Mouse (Mus musculus): ENCODE results near the gene Rmi1. TPM values are rescaled to one million over a fixed set of nuclear protein-coding genes. Genes with fewer than 3 reads are reported as not detected.
"Not testable (repeated sequence)": the region's sequence is repeated elsewhere in the genome, so short reads cannot be mapped to it uniquely, and the experiment has no call there.

Rmi1 gene
- total RNA-seq, 2 experiments from 2014 or later, result 12.1 to 13.8 TPM

- intact Hi-C loops (cut with DNase I), result no loop called here
- no peak for DNase-seq
These were observed 54.5 kb downstream of the Rmi1 start for GRCm38 (mm10) chr13:58456547-58456946.

- intact Hi-C loops (cut with DNase I); DNase-seq: not testable (repeated sequence)
These were observed 56.8 kb downstream of the Rmi1 start for GRCm38 (mm10) chr13:58458811-58459210.

Small RNA genes within 50 kb of the gene (microRNA-seq; reads per million reads assigned to microRNA genes)
- gene Mir7-1, result 138 reads per million, percentile 53 among the genes with 10 or more reads in this experiment

Other genes starting within 250 kb of the Rmi1 start
- gene Idnk, start 244.6 kb upstream of the Rmi1 start, total RNA-seq (2021), result 10 to 100 TPM; 23.1 to 25.5 TPM
- gene Ubqln1, start 186.6 kb upstream of the Rmi1 start, total RNA-seq (2021), result 100 to 1,000 TPM; 129 to 133 TPM
- gene Gkap1, start 126.5 kb upstream of the Rmi1 start, total RNA-seq (2021), result 10 to 100 TPM; 26.7 to 28.2 TPM
- gene Kif27, start 43.1 kb upstream of the Rmi1 start, total RNA-seq (2021), result 1 to 10 TPM; 3.3 to 3.8 TPM
- gene 2210016F16Rik, start 17.0 kb upstream of the Rmi1 start, total RNA-seq (2021), result 1 to 10 TPM; 7.1 to 8.0 TPM
- gene Hnrnpk, start 1.1 kb downstream of the Rmi1 start, total RNA-seq (2021), result 100 to 1,000 TPM; 907 to 963 TPM
- gene Slc28a3, start 208.6 kb downstream of the Rmi1 start, total RNA-seq (2021), result under 1 TPM in 1 of 2 experiments, not detected in 1; 0.24 TPM

All from left cerebral cortex, postnatal 4 days (tissue).